Mouse (Mus musculus) splenic B cell, adult 2 months (primary cell): Measurements from ENCODE around the gene Pfkfb4.

ENCODE experiments used
- DNase-seq: peaks from one replicate; pipeline ENCODE4 v3.0.0-alpha.2; 2011; ENCODE audit warnings: low read depth, low spot score
- H3K27me3 ChIP-seq: 2 replicates; pipeline ENCODE4 v1.6.1; 2012; ENCODE audit warnings: mild to moderate bottlenecking, low read length, moderate library complexity, mixed read lengths; ENCODE audit not compliant: control insufficient read depth, poor library complexity, insufficient read depth, severe bottlenecking
- H3K36me3 ChIP-seq: 2 replicates; pipeline ENCODE4 v1.6.1; 2012; ENCODE audit warnings: mild to moderate bottlenecking, low read length, moderate library complexity, mixed read lengths; ENCODE audit not compliant: control insufficient read depth, poor library complexity, insufficient read depth, severe bottlenecking

The Pfkfb4 gene

GRCm38 (mm10) chr9:109038086-109038895, 46.7 kb downstream of the Pfkfb4 start, which contains the start of gene Shisa5:
Shisa5 (plus strand) TSS chr9:109038565.
- peak; percentile 62 for DNase-seq
- Histone ChIP-seq H3K36me3 (no peaks in the 10 kb centered on the region), H3K27me3 (no peaks in the 10 kb centered on the region)

GRCm38 (mm10) chr9:109038901-109039364, 47.4 kb downstream of the Pfkfb4 start:
- no peaks in the 10 kb centered on the region for H3K27me3 ChIP-seq
- H3K36me3 ChIP-seq: no peaks in the 10 kb centered on the region
- no peak for DNase-seq

GRCm38 (mm10) chr9:109039681-109040080, 48.1 kb downstream of the Pfkfb4 start:
- Histone ChIP-seq H3K27me3 (no peaks in the 10 kb centered on the region), H3K36me3 (peaks cover 2% of the 10 kb centered on the region; the same call in 1 of the 2 replicates)
- no peak for DNase-seq

- Histone ChIP-seq H3K27me3 (no peaks in the 10 kb centered on the region), H3K36me3 (peaks cover 2% of the 10 kb centered on the region; the same call in 1 of the 2 replicates)
- no peak for DNase-seq
These were observed 48.6 kb downstream of the Pfkfb4 start for GRCm38 (mm10) chr9:109040216-109040615.

- Histone ChIP-seq H3K27me3 (no peaks in the 10 kb centered on the region), H3K36me3 (peaks cover 2% of the 10 kb centered on the region; the same call in 1 of the 2 replicates)
- no peak for DNase-seq
These were observed 49.3 kb downstream of the Pfkfb4 start for GRCm38 (mm10) chr9:109040906-109041305.

GRCm38 (mm10) chr9:109041351-109041750, 49.8 kb downstream of the Pfkfb4 start:
- no peak for DNase-seq
- H3K36me3 ChIP-seq: peaks cover 2% of the 10 kb centered on the region; the same call in 1 of the 2 replicates

GRCm38 (mm10) chr9:109046306-109046705, 54.7 kb downstream of the Pfkfb4 start:
- H3K27me3 ChIP-seq: no peaks in the 10 kb centered on the region
- peaks cover 2% of the 10 kb centered on the region; the same call in 1 of the 2 replicates for H3K36me3 ChIP-seq
- peak; percentile 86 for DNase-seq

More at GRCm38 (mm10) chr9:109041351-109041750, 49.8 kb downstream of the Pfkfb4 start:
- H3K27me3 ChIP-seq: no peaks in the 10 kb centered on the region

GRCm38 (mm10) chr9:109049316-109049715, 57.7 kb downstream of the Pfkfb4 start:
- no peaks in the 10 kb centered on the region for H3K27me3 ChIP-seq
- no peak for DNase-seq

GRCm38 (mm10) chr9:109049996-109050673, 58.6 kb downstream of the Pfkfb4 start:
- H3K36me3 ChIP-seq: no peaks in the 10 kb centered on the region; the same call in none of the 2 replicates
- DNase-seq: peak; percentile 44
- no peaks in the 10 kb centered on the region for H3K27me3 ChIP-seq

More at GRCm38 (mm10) chr9:109049316-109049715, 57.7 kb downstream of the Pfkfb4 start:
- H3K36me3 ChIP-seq: peaks cover under 1% of the 10 kb centered on the region

GRCm38 (mm10) chr9:109050674-109050997, 59.1 kb downstream of the Pfkfb4 start:
- no peak for DNase-seq
- no peaks in the 10 kb centered on the region for H3K27me3 ChIP-seq
- H3K36me3 ChIP-seq: no peaks in the 10 kb centered on the region; the same call in none of the 2 replicates

- DNase-seq: peak; percentile 91
- Histone ChIP-seq H3K36me3 (peaks cover under 1% of the 10 kb centered on the region), H3K27me3 (no peaks in the 10 kb centered on the region)
These were observed 59.5 kb downstream of the Pfkfb4 start for GRCm38 (mm10) chr9:109051011-109051501.

GRCm38 (mm10) chr9:109051651-109052489, 60.3 kb downstream of the Pfkfb4 start:
- no peaks in the 10 kb centered on the region for H3K27me3 ChIP-seq
- peak; percentile 94 for DNase-seq
- H3K36me3 ChIP-seq: peaks cover 9% of the 10 kb centered on the region

GRCm38 (mm10) chr9:109052490-109053260, 61.1 kb downstream of the Pfkfb4 start:
- Histone ChIP-seq H3K36me3 (peaks cover 11% of the 10 kb centered on the region), H3K27me3 (no peaks in the 10 kb centered on the region)
- DNase-seq: peak; percentile 58
